ENCODE assay signal across 15 mouse cellular contexts in genomic region chr9:46557781-46558180, GRCm38 (mm10).
"Had no signal": no experiment of that assay in that cellular context is flagged by ENCODE, and none has a peak within 500 bp of the region (broad histone marks: within the 10 kb centered on the region; RNA-seq: fewer than 3 reads in every experiment).

No protein-coding gene starts in this region.

- H3K27ac ChIP-seq: midbrain, embryonic 10.5 days; midbrain, embryonic 12.5 days; neural tube, embryonic 13.5 days; stomach, embryonic 15.5 days; stomach, postnatal 0 days had no signal

- H3K27me3 ChIP-seq: neural tube, embryonic 13.5 days; stomach, embryonic 15.5 days had no signal

- H3K9me3 ChIP-seq: midbrain, embryonic 12.5 days; stomach, embryonic 15.5 days had no signal

- H3K36me3 ChIP-seq: midbrain, embryonic 10.5 days; midbrain, embryonic 12.5 days; neural tube, embryonic 13.5 days; stomach, embryonic 15.5 days had no signal

- H3K4me3 ChIP-seq: midbrain, embryonic 10.5 days; midbrain, embryonic 12.5 days; myocyte; neural tube, embryonic 13.5 days; stomach, embryonic 15.5 days had no signal

- DNase-seq: lung, adult 18-20 months; lung, embryonic 14.5 days; lung, postnatal 10 days; lung, postnatal 4 days; midbrain, embryonic 14.5 days; right cerebral cortex, postnatal 14 days; thymus, postnatal 14 days; thymus, postnatal 36 days had no signal

- H3K4me1 ChIP-seq: stomach, embryonic 15.5 days had no signal

- H3K4me2 ChIP-seq: lung, embryonic 14.5 days; midbrain, embryonic 12.5 days; neural tube, embryonic 13.5 days; stomach, embryonic 15.5 days had no signal

- ATAC-seq: midbrain, embryonic 16.5 days had no signal

- H3K9ac ChIP-seq: lung, embryonic 14.5 days; midbrain, embryonic 12.5 days; neural tube, embryonic 13.5 days; stomach, embryonic 15.5 days had no signal
